Mouse (Mus musculus): Measurements from ENCODE around the gene Hsd17b14.
"Not testable (repeated sequence)": the region's sequence is repeated elsewhere in the genome, so short reads cannot be mapped to it uniquely, and the experiment has no call there.

Gene Hsd17b14

GRCm38 (mm10) chr7:45554744-45555143 is at the start of gene Hsd17b14:
Hsd17b14 (plus strand) TSS chr7:45554893.
- DNase-seq (ENCODE audit: low read depth, low spot score): no peak

GRCm38 (mm10) chr7:45507583-45507982 is 47.1 kb upstream of the Hsd17b14 start:
- no peak for DNase-seq (ENCODE audit: low read depth, low spot score)

- DNase-seq (ENCODE audit: low read depth, low spot score): no peak
These were observed 46.1 kb upstream of the Hsd17b14 start for GRCm38 (mm10) chr7:45508561-45508960.

- no peak for DNase-seq (ENCODE audit: low read depth, low spot score)
These were observed 45.4 kb upstream of the Hsd17b14 start for GRCm38 (mm10) chr7:45509181-45509882.

- DNase-seq (ENCODE audit: low read depth, low spot score): peak; percentile 79
These were observed 44.5 kb upstream of the Hsd17b14 start, which contains the start of gene Nucb1 for GRCm38 (mm10) chr7:45509912-45510787. Nucb1 (minus strand) TSS chr7:45510406.

GRCm38 (mm10) chr7:45514411-45514810 is 40.3 kb upstream of the Hsd17b14 start:
- DNase-seq (ENCODE audit: low read depth, low spot score): no peak

GRCm38 (mm10) chr7:45515436-45515835 is 39.3 kb upstream of the Hsd17b14 start:
- DNase-seq (ENCODE audit: low read depth, low spot score): peak; percentile 62

- DNase-seq (ENCODE audit: low read depth, low spot score): not testable (repeated sequence)
These were observed 37.8 kb upstream of the Hsd17b14 start for GRCm38 (mm10) chr7:45516846-45517245.

GRCm38 (mm10) chr7:45518618-45519017 is 36.1 kb upstream of the Hsd17b14 start:
- DNase-seq (ENCODE audit: low read depth, low spot score): no peak

GRCm38 (mm10) chr7:45519345-45520120 is 35.2 kb upstream of the Hsd17b14 start:
- DNase-seq (ENCODE audit: low read depth, low spot score): no peak

GRCm38 (mm10) chr7:45520605-45521004 is 34.1 kb upstream of the Hsd17b14 start:
- DNase-seq (ENCODE audit: low read depth, low spot score): no peak

- peak; percentile 72 for DNase-seq (ENCODE audit: low read depth, low spot score)
These were observed 32.9 kb upstream of the Hsd17b14 start for GRCm38 (mm10) chr7:45521728-45522184.

- no peak for DNase-seq (ENCODE audit: low read depth, low spot score)
These were observed 32.4 kb upstream of the Hsd17b14 start for GRCm38 (mm10) chr7:45522194-45522752.

- no peak for DNase-seq (ENCODE audit: low read depth, low spot score)
These were observed 31.6 kb upstream of the Hsd17b14 start for GRCm38 (mm10) chr7:45522957-45523676.

GRCm38 (mm10) chr7:45523678-45524170 is 31.0 kb upstream of the Hsd17b14 start:
- no peak for DNase-seq (ENCODE audit: low read depth, low spot score)

GRCm38 (mm10) chr7:45524841-45525621 is 29.7 kb upstream of the Hsd17b14 start:
- DNase-seq (ENCODE audit: low read depth, low spot score): no peak

- peak; percentile 95 for DNase-seq (ENCODE audit: low read depth, low spot score)
These were observed 28.8 kb upstream of the Hsd17b14 start, which contains the start of the genes Ppp1r15a and Plekha4 for GRCm38 (mm10) chr7:45525809-45526473. Ppp1r15a (minus strand) TSS chr7:45526268. Plekha4 (plus strand) TSS chr7:45526330.

GRCm38 (mm10) chr7:45526474-45527120 is 28.1 kb upstream of the Hsd17b14 start:
- DNase-seq (ENCODE audit: low read depth, low spot score): no peak

All from WW6 (cell line).